Mouse (Mus musculus) cerebellum, adult 9-10 months (tissue): Measurements from ENCODE around the gene Hbq1a.
A peak's percentile ranks its signal among the peaks of the same experiment; 100 is the strongest.

Experiments
- DNase-seq: peaks from one replicate; pipeline ENCODE4 v3.0.0; 2022

Hbq1a gene

GRCm38 (mm10) chr11:32331075-32331474, 31.2 kb downstream of the Hbq1a start:
- DNase-seq, result no peak

DNA sequence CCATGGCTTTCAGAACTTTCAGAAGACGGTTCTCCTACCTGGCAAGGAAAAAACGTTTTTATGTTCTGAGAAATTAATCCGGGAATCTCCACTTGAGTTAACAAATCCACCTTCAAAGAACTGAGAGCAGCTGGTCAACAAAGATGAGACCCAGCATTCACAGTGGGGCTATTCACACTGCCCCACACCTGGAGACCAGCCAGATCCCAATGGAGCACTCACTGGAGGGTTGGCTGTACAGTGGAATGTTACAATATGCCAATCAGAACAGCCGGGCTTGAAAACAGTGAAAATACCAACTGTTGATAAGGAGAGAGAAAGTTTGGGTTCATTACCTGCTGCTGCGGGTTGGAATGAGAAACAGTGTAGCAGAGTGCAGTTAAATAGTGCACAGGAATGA, 32.0 kb downstream of the Hbq1a start:
- no peak for DNase-seq

- DNase-seq, result no peak
Measured at GRCm38 (mm10) chr11:32333235-32333634, 33.4 kb downstream of the Hbq1a start.

DNA sequence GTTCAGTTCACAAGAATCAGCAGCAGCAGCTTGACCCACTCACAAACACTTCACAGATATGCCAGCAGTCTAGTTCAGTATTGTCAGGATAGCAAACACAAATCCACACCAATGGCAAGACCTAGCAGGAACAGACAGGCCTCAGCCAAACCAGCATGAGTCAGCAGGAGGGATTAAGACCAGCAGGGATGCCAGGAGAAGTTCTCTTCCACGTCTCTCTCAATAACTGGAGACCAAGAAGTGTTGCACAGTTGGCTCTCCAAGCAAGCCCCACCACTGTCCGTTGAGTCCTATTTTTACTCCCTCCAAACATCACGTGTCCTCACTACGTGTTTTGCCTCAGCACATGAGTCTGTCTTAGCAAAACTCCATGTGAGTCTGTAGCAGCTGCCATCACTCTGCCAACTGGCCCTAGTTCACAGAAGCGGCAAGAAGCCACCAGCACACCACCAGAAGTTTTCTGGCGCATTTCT, 36.6 kb downstream of the Hbq1a start:
- no peak for DNase-seq

DNA sequence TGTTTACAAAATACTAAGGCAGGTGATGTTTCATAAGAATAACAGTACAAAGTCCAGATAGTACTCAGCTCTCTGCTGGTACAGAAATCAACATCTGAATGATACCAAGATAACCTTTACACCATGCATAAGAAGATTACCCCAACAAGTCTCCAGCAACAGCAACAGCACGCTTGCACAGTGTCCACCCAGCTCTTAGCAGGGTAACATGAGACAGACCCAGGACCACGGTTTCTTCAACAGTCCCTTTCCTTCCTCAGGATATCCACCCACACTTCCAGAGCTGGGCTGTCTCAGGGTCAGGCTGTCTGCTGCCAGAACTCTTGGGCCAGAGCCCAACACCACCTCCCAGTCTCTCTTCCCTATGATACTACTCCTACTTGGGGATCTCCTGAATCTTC, 39.3 kb downstream of the Hbq1a start:
- no peak for DNase-seq

- no peak for DNase-seq
Measured at GRCm38 (mm10) chr11:32340476-32341473, 40.9 kb downstream of the Hbq1a start.

DNA sequence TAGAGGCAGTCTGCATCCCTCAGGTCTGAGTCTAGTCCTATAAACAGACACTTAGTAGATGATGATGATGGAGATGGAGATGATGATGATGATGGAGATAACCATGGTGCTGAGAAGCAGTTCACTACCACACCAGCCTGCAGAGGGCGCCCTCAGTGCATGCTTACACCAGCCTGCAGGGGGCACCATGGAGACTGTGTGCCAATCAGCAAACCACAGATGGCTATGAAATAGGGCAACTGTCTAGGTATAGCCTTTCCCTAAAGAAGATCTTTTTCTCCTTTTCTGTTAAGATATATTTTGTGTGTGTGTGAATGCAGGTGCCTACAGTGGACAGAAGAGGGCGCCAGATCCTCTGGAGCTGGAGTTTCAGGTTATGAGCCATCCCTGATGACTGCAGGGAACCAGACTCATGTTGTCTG, 42.9 kb downstream of the Hbq1a start:
- peak; percentile 45 for DNase-seq

GRCm38 (mm10) chr11:32343350-32343749, 43.5 kb downstream of the Hbq1a start:
- DNase-seq, result no peak

DNA sequence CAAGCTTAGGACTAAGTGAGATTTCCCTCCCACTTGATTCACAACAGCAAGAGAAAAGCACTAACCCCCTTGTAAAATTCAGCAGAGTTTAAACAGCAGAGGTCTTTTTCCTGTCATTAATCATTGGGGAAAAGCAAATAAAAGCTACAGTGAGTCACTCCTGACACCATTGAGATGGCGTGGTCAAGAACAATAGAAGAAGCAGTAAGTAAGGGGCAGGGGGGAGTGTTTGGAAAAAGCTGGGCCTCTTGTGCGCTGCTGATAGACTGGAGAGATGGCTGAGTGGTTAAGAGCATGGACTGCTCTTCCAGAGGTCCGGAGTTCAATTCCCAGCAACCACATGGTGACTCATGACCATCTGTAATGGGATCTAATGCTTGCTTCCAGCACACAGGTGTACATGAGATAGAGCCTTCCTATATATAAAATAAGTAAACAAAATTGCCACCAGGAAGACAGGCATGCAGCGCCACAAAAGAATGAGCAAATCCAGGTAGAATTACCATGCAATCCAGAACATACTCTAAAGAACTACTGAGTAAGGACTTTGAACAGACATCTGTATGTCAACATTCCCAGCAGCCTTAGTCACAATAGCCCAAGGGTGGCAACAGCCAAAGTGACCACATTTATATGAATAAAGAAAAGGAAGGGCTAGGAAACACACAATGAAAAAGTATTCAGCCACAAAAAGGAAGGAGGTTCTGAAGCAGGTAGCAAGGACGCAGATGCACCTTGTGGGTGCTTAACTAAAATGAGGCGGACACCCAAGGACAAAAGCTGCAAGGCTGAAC, 45.8 kb downstream of the Hbq1a start:
- no peak for DNase-seq

DNA sequence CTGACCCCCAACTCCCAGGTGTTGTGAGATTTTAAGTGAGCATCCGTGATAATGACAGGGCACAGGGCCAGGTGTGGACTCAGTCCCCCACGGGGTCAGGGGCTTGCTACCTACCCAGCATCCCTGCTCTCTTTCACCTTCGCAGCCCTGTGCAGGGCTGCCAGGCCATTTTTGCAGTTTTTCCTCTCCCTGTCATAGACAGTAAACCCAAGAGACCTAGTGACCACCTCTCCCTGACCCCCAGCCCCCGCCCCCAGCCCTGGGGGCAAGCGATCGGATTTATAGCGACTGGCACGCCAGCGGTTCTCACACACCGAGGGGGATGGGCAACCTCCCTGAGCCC, 47.4 kb downstream of the Hbq1a start:
- DNase-seq, result no peak

- DNase-seq, result peak; percentile 27
Measured at GRCm38 (mm10) chr11:32347607-32348432, 48.0 kb downstream of the Hbq1a start, which contains the start of gene Sh3pxd2b. Gene Sh3pxd2b (plus strand): TSS chr11:32347820.

DNA sequence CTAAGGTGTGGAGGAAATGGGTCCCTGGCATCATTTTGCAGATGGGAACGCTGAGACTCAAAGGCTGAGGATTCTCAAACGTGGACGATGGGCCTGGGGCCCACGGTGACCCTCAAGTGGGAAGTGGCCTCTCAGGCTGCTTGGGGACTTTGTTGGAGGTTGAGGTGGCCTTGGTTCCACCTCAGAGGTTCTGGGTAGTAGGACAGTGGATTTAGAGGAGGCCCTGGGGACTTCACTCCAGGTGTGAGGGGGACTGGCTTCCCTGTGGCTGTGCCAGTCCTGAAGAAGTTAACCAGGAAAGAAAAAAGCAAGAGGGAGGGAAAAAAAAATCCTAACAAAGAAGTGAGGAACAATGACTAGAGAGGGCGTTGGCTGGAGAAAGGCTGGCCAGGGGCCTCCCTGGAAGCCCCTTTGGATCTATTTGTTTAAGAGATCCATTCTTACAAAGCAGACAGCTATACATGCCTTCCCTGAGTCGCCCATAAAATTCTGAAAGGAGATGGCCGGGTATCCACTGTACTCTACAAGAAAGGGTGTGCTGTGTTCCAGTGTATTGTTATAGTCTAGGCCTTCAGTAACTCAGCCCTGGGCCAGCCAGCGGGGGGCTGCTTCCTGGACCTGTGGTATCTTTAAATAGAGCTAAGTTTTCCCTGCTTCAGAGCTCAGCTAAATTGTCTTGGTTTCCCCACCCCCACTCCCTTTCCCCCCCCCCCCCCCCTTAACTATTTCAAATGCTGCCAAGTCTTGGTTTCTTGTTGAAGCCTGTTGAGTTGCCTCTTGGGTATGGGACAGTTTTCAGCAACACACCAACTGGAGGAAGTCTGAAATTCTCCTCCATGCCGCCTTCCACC, 48.8 kb downstream of the Hbq1a start:
- DNase-seq, result no peak

GRCm38 (mm10) chr11:32349284-32349953, 49.5 kb downstream of the Hbq1a start:
- no peak for DNase-seq
